Mouse (Mus musculus) thymus, postnatal 10 days (tissue): ENCODE results near the gene Tmem174.

Experiments
- DNase-seq, 2 experiments: peaks; one replicate each; pipeline ENCODE4 v3.0.0; 2021; ENCODE audit warnings: low spot score in 2 of 2

Tmem174 gene

GRCm38 (mm10) chr13:98637145-98637544 lies at the start of gene Tmem174:
TSS of gene Tmem174 (minus strand) at chr13:98637410.
- DNase-seq = no peak

DNA sequence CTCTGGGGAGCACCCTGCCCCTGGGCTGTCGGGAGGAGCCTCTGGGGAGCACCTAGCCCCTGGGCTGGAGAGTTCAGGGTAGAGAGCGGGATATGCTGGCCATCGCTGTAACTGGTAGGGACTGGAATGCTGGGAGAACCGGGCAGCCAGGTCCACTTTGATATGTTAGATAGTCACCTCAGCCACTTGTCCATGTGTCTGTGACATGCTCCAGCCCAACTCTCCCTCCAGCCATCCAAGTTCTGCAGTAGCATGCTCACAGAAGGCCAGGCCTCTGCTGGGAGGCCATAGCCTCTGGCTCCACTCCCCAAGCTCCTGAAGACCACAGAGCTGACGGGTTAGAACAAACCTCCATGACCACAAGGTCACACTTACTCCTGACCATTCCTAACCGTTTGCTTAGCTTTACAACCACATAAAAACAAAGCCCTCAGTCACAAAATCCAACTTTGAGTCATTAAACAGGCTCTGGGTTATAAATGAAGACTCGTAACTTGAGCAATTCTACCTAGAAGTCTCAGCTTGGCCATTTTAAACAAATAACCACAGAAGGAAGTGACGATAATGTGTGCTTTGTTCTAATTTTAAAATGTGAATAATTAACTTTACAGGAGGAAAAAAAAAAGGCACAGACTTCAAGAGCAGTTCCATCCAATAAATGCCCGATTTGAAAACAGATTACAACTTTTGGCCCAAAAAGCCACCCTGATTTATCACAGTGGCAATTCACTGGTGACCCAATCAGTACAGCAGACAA lies 47.1 kb upstream of the Tmem174 start:
- DNase-seq = no peak

- no peak for DNase-seq
Observed at GRCm38 (mm10) chr13:98683412-98683811, 46.2 kb upstream of the Tmem174 start.

DNA sequence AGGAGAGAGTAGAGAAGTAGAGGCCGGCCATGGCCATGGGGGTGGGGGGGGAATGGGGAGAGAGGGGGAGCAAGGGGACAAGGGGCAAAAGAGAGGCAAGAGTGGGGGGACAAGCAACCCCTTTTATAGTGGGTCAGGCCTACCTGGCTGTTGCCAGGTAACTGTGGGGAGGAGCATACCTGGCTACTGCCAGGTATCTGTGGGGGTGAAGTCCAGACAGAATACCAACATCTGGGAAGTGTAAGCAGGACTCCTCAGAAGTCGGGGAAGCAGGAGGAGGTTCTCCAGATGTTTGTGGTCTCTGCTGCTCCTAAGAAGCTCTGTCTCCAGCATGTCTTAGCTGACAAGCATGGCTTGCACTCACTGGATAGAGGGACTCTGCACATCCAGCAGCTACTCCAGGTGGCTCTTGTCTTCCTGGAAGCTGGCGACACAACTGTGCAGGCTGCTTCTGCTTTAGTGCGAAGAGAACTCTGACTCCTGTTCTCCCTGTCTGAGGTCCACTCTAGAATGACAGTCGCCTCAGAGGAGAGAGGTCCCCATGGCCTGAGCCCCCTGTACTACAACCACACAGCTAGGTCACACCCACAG lies 43.4 kb upstream of the Tmem174 start:
- no peak for DNase-seq

GRCm38 (mm10) chr13:98679631-98680041 lies 42.4 kb upstream of the Tmem174 start:
- DNase-seq = no peak

DNA sequence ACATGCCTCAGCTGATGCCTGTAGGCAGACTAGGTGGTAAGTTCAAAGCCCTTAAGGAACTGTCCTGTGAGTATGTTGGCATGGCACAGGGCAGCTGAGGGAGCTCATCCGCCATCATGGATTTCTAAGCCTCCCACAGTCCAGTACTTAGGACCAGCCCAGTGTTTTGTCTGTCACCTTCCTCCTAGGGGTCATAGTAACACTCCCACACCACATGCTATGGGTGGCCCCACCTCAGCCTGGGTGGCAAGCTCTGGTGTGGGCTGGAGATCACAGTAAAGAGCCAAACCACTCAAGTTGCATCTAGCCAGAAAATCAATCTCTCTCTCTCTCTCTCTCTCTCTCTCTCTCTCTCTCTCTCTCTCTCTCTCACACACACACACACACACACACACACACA lies 42.0 kb upstream of the Tmem174 start:
- DNase-seq = no peak

- DNase-seq = no peak
Observed at GRCm38 (mm10) chr13:98673922-98674321, 36.7 kb upstream of the Tmem174 start.

DNA sequence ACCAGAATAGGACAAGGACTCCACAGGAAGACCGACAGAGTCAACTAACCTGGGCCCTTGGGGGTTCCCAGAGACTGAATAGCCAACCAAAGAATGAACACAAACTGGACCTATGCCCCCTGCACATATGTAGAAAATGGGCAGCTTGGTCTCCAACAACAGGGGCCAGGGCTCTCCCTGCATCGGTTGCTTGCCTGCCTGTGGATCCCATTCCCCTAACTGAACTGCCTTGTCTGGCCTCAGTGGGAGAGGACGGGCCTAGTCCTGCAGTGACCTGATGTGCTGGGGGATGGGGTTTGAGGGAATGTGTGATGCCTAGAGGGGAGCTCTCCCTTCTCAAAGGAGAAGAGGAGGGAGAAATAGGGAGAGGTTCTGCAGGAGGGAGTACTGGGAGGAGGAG lies 32.1 kb upstream of the Tmem174 start:
- DNase-seq = no peak

DNA sequence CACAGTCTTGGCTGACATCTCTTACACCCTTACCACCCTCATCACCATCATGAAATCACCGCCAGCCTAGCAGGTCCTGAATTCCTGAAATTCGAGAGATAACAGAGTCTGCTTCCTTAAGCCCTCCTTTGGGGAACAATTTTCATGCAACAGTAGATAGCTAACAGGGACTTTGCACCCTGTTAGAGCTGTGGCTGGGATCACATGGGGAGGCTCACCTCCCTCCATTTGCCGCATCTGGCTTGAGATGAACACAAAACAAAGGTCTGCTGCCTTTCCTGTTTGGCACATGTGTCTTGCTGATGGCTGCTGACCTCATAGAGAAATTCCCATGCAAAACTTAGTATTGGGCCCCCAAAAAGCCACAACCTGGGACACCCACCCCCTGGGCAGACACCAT lies 30.1 kb upstream of the Tmem174 start:
- no peak for DNase-seq

GRCm38 (mm10) chr13:98665240-98665639 lies 28.0 kb upstream of the Tmem174 start:
- DNase-seq = no peak

- no peak for DNase-seq
Observed at GRCm38 (mm10) chr13:98662173-98662675, 25.0 kb upstream of the Tmem174 start.

DNA sequence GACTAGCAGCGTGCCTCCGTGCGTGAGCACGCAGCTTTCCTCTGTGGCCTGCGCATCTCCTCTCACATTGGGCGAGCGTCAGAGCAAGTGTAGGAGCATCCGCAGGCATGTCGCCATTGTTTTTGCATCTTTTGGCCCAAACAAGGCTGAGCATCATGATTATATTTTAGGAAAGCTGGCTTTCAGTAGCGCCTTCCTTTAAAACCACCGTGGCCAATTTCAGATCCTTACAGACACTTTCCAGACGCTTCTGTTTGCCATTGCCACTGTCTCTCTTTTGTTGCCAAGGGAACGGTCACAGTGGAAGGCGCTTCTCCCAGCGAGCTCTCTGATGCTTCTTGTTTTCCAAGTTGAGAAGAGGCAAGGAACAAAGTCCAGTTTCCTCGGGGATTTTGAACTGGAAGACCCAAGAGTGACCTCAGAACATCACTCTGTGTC lies 18.8 kb upstream of the Tmem174 start:
- no peak for DNase-seq

DNA sequence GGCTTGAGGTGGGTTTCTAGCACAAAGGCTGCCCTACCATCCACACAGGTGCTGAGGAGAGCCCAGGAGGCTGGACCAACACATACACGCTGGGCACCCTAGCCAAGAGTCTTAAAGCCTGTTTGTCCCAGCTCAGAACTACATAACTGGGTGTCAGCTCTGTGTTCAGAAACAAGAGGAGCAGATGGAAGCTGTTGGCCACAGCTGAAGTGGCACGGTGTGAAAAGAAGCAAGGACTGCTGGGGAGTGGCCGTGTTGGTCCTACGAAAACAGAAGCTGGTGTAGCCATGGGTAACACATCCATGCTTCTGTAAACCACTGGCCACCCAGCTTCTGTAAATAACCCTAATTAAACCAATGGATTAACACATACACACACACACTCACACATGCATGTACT lies 18.1 kb upstream of the Tmem174 start:
- no peak for DNase-seq

- no peak for DNase-seq
Observed at GRCm38 (mm10) chr13:98654129-98654939, 17.1 kb upstream of the Tmem174 start.

GRCm38 (mm10) chr13:98652194-98652593 lies 15.0 kb upstream of the Tmem174 start:
- no peak for DNase-seq

DNA sequence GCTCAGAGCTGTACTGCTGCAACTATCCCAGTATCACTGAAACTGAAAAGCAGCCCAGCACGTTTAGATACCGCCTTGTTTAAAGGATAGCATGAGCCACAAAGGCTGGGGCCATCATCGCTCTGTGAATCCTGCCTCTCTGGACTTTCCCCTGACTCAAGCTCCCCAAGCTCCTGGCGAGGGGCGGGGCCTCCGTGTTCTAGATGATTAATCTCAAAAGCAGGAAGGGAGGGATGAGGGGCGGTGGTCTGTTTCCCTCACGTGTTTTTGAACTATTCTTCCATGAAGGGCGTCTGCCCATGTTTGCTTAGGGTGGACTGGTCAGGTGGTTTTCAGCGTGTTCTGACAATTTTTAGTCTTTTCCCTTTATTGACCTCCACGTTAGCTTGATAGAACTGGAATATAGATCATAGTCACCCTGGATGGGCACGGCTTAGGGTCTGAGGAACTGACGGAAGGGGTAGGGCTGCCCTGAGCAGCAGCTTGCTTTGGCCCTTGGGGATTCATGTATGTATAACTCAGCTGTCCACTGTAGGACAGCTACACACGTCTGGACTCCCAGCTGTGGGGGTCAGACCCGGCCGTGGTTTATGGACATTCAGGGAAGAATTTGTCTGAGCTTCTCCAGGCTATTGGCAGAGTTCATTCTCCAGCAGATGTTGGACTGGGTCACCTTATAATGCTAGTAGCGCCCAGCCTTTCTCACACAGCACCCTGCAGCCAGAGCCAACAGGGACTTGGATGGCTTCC lies 14.2 kb upstream of the Tmem174 start:
- DNase-seq = no peak

- DNase-seq = no peak
Observed at GRCm38 (mm10) chr13:98647775-98648568, 10.8 kb upstream of the Tmem174 start.

- DNase-seq = no peak
Observed at GRCm38 (mm10) chr13:98638507-98639166, 1.4 kb upstream of the Tmem174 start.

DNA sequence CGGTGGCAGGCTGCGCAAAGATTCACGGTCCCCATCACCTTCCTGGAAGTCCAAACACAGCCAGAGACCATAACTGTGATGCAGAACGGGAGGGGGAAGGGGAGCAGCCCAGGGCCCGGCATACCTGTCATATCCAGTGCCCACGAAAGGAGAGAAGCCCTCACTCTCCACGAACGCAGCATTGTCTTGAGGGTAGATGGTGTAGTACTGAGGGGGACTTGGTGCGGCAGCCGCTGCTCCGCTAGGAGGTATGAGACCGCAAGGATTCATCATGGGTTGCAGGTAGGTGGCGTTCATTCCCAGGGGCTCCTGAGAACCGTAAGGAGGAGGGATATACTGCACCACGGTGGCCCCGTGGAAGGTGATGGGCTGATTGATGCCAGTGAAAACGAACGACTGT lies 639 bp downstream of the Tmem174 start:
- DNase-seq = no peak
